Mouse (Mus musculus): ENCODE data around the gene Gm609. TPM values are rescaled to one million over a fixed set of nuclear protein-coding genes. Genes with fewer than 3 reads are reported as not detected.
"Not testable (repeated sequence)": the region's sequence is repeated elsewhere in the genome, so short reads cannot be mapped to it uniquely, and the experiment has no call there.

The Gm609 gene
- polyA plus RNA-seq (2014; fragmentation: Nextera tagmentation; extraction: Ambion mirVana) = not detected in 2 replicates

GRCm38 (mm10) chr16:45492927-45493326, at the start of gene Gm609:
TSS of gene Gm609 (minus strand) at chr16:45492969.
- Histone ChIP-seq H3K4me3 (ENCODE audit: low read depth, low read length) (no peak within 1 kb of the TSS), H3K27ac (ENCODE audit: low read depth, low read length) (no peak within 1 kb of the TSS), H3K9me3 (ENCODE audit: control insufficient read depth, low read length) (no peaks in the 10 kb centered on the region), H3K4me2 (ENCODE audit: low read depth) (no peak within 1 kb of the TSS), H3K27me3 (ENCODE audit: control insufficient read depth, insufficient read depth, low read length) (no peaks in the 10 kb centered on the region), H3K4me1 (ENCODE audit: control insufficient read depth, insufficient read depth, low read length) (no peaks in the 10 kb centered on the region), H3K36me3 (ENCODE audit: control insufficient read depth, insufficient read depth, low read length) (no peaks in the 10 kb centered on the region), H3K9ac (ENCODE audit: low read length) (no peak within 1 kb of the TSS)
- ATAC-seq (ENCODE audit: insufficient read depth, low FRiP score, low TSS enrichment) (no peak), DNase-seq (ENCODE audit: low spot score) (no peak)
- 74% methylated on average over 5 of the region's 5 CpGs for WGBS

GRCm38 (mm10) chr16:45542108-45542507, 49.3 kb upstream of the Gm609 start:
- Histone ChIP-seq H3K27me3 (ENCODE audit: control insufficient read depth, insufficient read depth, low read length) (no peaks in the 10 kb centered on the region), H3K4me1 (ENCODE audit: control insufficient read depth, insufficient read depth, low read length) (no peaks in the 10 kb centered on the region), H3K4me3 (ENCODE audit: low read depth, low read length) (no peak overlapping the region), H3K27ac (ENCODE audit: low read depth, low read length) (no peak overlapping the region), H3K4me2 (ENCODE audit: low read depth) (no peak overlapping the region), H3K9ac (ENCODE audit: low read length) (no peak overlapping the region), H3K9me3 (ENCODE audit: control insufficient read depth, low read length) (no peaks in the 10 kb centered on the region), H3K36me3 (ENCODE audit: control insufficient read depth, insufficient read depth, low read length) (no peaks in the 10 kb centered on the region)
- ATAC-seq (ENCODE audit: insufficient read depth, low FRiP score, low TSS enrichment) (no peak), DNase-seq (ENCODE audit: low spot score) (no peak)

GRCm38 (mm10) chr16:45538342-45538741, 45.6 kb upstream of the Gm609 start:
- H3K4me1 ChIP-seq (ENCODE audit: control insufficient read depth, insufficient read depth, low read length); H3K27ac ChIP-seq (ENCODE audit: low read depth, low read length); H3K36me3 ChIP-seq (ENCODE audit: control insufficient read depth, insufficient read depth, low read length); H3K9ac ChIP-seq (ENCODE audit: low read length); H3K27me3 ChIP-seq (ENCODE audit: control insufficient read depth, insufficient read depth, low read length); DNase-seq (ENCODE audit: low spot score); H3K4me3 ChIP-seq (ENCODE audit: low read depth, low read length); H3K9me3 ChIP-seq (ENCODE audit: control insufficient read depth, low read length); H3K4me2 ChIP-seq (ENCODE audit: low read depth); ATAC-seq (ENCODE audit: insufficient read depth, low FRiP score, low TSS enrichment): not testable (repeated sequence)
- 77% methylated on average over 1 of the region's 1 CpGs for WGBS

GRCm38 (mm10) chr16:45535009-45535408, 42.2 kb upstream of the Gm609 start, which contains the start of gene Slc9c1:
TSS of gene Slc9c1 (plus strand) at chr16:45535309.
- H3K27me3 ChIP-seq (ENCODE audit: control insufficient read depth, insufficient read depth, low read length) = no peaks in the 10 kb centered on the region
- no peaks in the 10 kb centered on the region for H3K4me1 ChIP-seq (ENCODE audit: control insufficient read depth, insufficient read depth, low read length)
- no peak within 1 kb of the TSS for H3K27ac ChIP-seq (ENCODE audit: low read depth, low read length)
- no peak within 1 kb of the TSS for H3K4me2 ChIP-seq (ENCODE audit: low read depth)
- no peaks in the 10 kb centered on the region for H3K9me3 ChIP-seq (ENCODE audit: control insufficient read depth, low read length)
- DNase-seq (ENCODE audit: low spot score) (no peak), ATAC-seq (ENCODE audit: insufficient read depth, low FRiP score, low TSS enrichment) (no peak)
- 92% methylated on average over 5 of the region's 5 CpGs for WGBS
- H3K4me3 ChIP-seq (ENCODE audit: low read depth, low read length) = no peak within 1 kb of the TSS
- H3K36me3 ChIP-seq (ENCODE audit: control insufficient read depth, insufficient read depth, low read length) = no peaks in the 10 kb centered on the region
- no peak within 1 kb of the TSS for H3K9ac ChIP-seq (ENCODE audit: low read length)

GRCm38 (mm10) chr16:45531950-45532349, 39.2 kb upstream of the Gm609 start, which contains the start of gene Gm17783:
TSS of gene Gm17783 (minus strand) at chr16:45532050.
- H3K9me3 ChIP-seq (ENCODE audit: control insufficient read depth, low read length) = no peaks in the 10 kb centered on the region
- no peak within 1 kb of the TSS for H3K9ac ChIP-seq (ENCODE audit: low read length)
- no peaks in the 10 kb centered on the region for H3K27me3 ChIP-seq (ENCODE audit: control insufficient read depth, insufficient read depth, low read length)
- DNase-seq (ENCODE audit: low spot score) (no peak), ATAC-seq (ENCODE audit: insufficient read depth, low FRiP score, low TSS enrichment) (no peak)
- H3K4me3 ChIP-seq (ENCODE audit: low read depth, low read length) = no peak within 1 kb of the TSS
- no peak within 1 kb of the TSS for H3K4me2 ChIP-seq (ENCODE audit: low read depth)
- H3K27ac ChIP-seq (ENCODE audit: low read depth, low read length) = no peak within 1 kb of the TSS
- H3K36me3 ChIP-seq (ENCODE audit: control insufficient read depth, insufficient read depth, low read length) = no peaks in the 10 kb centered on the region
- H3K4me1 ChIP-seq (ENCODE audit: control insufficient read depth, insufficient read depth, low read length) = no peaks in the 10 kb centered on the region
- WGBS = 86% methylated on average over 4 of the region's 4 CpGs

GRCm38 (mm10) chr16:45525551-45525950, 32.8 kb upstream of the Gm609 start:
- 83% methylated on average over 5 of the region's 5 CpGs for WGBS
- H3K9me3 ChIP-seq (ENCODE audit: control insufficient read depth, low read length) = no peaks in the 10 kb centered on the region
- ATAC-seq (ENCODE audit: insufficient read depth, low FRiP score, low TSS enrichment) = no peak

GRCm38 (mm10) chr16:45495326-45495725, 2.6 kb upstream of the Gm609 start:
- H3K27me3 ChIP-seq (ENCODE audit: control insufficient read depth, insufficient read depth, low read length) = no peaks in the 10 kb centered on the region
- no peak overlapping the region for H3K9ac ChIP-seq (ENCODE audit: low read length)
- 89% methylated on average over 1 of the region's 1 CpGs for WGBS

More at GRCm38 (mm10) chr16:45525551-45525950, 32.8 kb upstream of the Gm609 start:
- H3K4me2 ChIP-seq (ENCODE audit: low read depth) = no peak overlapping the region
- no peak overlapping the region for H3K27ac ChIP-seq (ENCODE audit: low read depth, low read length)
- H3K27me3 ChIP-seq (ENCODE audit: control insufficient read depth, insufficient read depth, low read length) = no peaks in the 10 kb centered on the region
- DNase-seq (ENCODE audit: low spot score) = no peak
- H3K4me3 ChIP-seq (ENCODE audit: low read depth, low read length) = no peak overlapping the region
- H3K36me3 ChIP-seq (ENCODE audit: control insufficient read depth, insufficient read depth, low read length) = no peaks in the 10 kb centered on the region
- no peak overlapping the region for H3K9ac ChIP-seq (ENCODE audit: low read length)
- H3K4me1 ChIP-seq (ENCODE audit: control insufficient read depth, insufficient read depth, low read length) = no peaks in the 10 kb centered on the region

GRCm38 (mm10) chr16:45476991-45477390, 15.8 kb downstream of the Gm609 start:
- H3K36me3 ChIP-seq (ENCODE audit: control insufficient read depth, insufficient read depth, low read length) = no peaks in the 10 kb centered on the region
- no peak for ATAC-seq (ENCODE audit: insufficient read depth, low FRiP score, low TSS enrichment)
- H3K9me3 ChIP-seq (ENCODE audit: control insufficient read depth, low read length) = no peaks in the 10 kb centered on the region
- H3K27me3 ChIP-seq (ENCODE audit: control insufficient read depth, insufficient read depth, low read length) = no peaks in the 10 kb centered on the region
- H3K4me3 ChIP-seq (ENCODE audit: low read depth, low read length) = no peak overlapping the region
- H3K27ac ChIP-seq (ENCODE audit: low read depth, low read length) = no peak overlapping the region
- no peak for DNase-seq (ENCODE audit: low spot score)
- H3K9ac ChIP-seq (ENCODE audit: low read length) = no peak overlapping the region
- H3K4me1 ChIP-seq (ENCODE audit: control insufficient read depth, insufficient read depth, low read length) = no peaks in the 10 kb centered on the region
- H3K4me2 ChIP-seq (ENCODE audit: low read depth) = no peak overlapping the region

More at GRCm38 (mm10) chr16:45495326-45495725, 2.6 kb upstream of the Gm609 start:
- no peak overlapping the region for H3K4me3 ChIP-seq (ENCODE audit: low read depth, low read length)
- no peaks in the 10 kb centered on the region for H3K9me3 ChIP-seq (ENCODE audit: control insufficient read depth, low read length)
- H3K27ac ChIP-seq (ENCODE audit: low read depth, low read length) = no peak overlapping the region
- H3K4me1 ChIP-seq (ENCODE audit: control insufficient read depth, insufficient read depth, low read length) = no peaks in the 10 kb centered on the region
- DNase-seq (ENCODE audit: low spot score) = no peak
- H3K36me3 ChIP-seq (ENCODE audit: control insufficient read depth, insufficient read depth, low read length) = no peaks in the 10 kb centered on the region
- no peak for ATAC-seq (ENCODE audit: insufficient read depth, low FRiP score, low TSS enrichment)
- H3K4me2 ChIP-seq (ENCODE audit: low read depth) = no peak overlapping the region

GRCm38 (mm10) chr16:45471836-45472235, 20.9 kb downstream of the Gm609 start:
- DNase-seq (ENCODE audit: low spot score); ATAC-seq (ENCODE audit: insufficient read depth, low FRiP score, low TSS enrichment); H3K9me3 ChIP-seq (ENCODE audit: control insufficient read depth, low read length); H3K27me3 ChIP-seq (ENCODE audit: control insufficient read depth, insufficient read depth, low read length); H3K4me1 ChIP-seq (ENCODE audit: control insufficient read depth, insufficient read depth, low read length); H3K9ac ChIP-seq (ENCODE audit: low read length); H3K4me3 ChIP-seq (ENCODE audit: low read depth, low read length); H3K4me2 ChIP-seq (ENCODE audit: low read depth); H3K27ac ChIP-seq (ENCODE audit: low read depth, low read length); H3K36me3 ChIP-seq (ENCODE audit: control insufficient read depth, insufficient read depth, low read length): not testable (repeated sequence)
- WGBS = 74% methylated on average over 3 of the region's 3 CpGs

Measured in neural tube, embryonic 11.5 days (tissue).